Mouse (Mus musculus) central nervous system, embryonic 11.5 days (tissue): ENCODE results near the gene Tbc1d20. TPM values are rescaled to one million over a fixed set of nuclear protein-coding genes. Genes with fewer than 3 reads are reported as not detected.

Experiments
- polyA plus RNA-seq: library from polyadenylated mRNA; depleted of rRNA; stranded (reverse); fragments of >200 nt; gene quantifications from 2 replicates; pipeline ENCODE4 v1.2.3, GENCODE M21; 2012; rRNA removed

Gene Tbc1d20
- 27.5 and 39.2 TPM in 2 replicates for polyA plus RNA-seq

DNA sequence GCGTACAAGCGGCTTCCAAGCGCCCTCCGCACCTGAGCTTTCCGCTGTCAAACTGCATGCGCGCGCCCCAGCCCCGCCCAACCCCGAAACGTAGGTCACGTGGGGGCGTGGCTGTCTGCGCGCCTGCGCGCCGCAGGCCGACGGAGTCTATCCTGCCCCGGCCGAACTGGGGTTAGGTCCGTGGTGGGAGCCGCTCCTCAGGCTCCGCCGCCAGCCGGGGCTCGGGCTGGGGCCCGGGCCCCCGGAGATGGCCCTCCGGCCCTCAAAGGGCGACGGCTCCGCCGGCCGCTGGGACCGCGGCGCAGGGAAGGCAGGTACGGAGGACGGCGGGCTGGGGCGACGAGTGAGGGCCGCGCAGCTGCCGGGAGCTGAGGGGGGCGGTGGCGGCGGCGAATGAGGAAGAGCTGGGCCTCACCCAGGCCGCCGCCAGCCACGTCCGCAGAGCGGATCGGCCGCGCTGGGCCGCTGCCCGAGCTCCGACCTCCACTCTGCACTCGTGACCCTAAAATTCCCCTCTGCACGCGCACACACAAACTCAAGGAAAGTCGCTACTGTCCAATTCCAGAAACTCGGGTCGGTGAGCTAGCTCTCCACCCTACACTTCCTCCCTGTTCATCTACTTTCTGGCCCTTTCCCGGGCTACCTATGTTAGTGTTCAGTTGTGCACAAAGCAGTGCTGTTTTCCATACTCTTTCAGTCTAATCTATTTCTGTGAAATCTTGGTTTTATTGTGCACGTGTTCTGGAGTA is at the start of gene Tbc1d20:
TSS of gene Tbc1d20 (plus strand) at position 102 of the 749 bp plus-strand sequence.

DNA sequence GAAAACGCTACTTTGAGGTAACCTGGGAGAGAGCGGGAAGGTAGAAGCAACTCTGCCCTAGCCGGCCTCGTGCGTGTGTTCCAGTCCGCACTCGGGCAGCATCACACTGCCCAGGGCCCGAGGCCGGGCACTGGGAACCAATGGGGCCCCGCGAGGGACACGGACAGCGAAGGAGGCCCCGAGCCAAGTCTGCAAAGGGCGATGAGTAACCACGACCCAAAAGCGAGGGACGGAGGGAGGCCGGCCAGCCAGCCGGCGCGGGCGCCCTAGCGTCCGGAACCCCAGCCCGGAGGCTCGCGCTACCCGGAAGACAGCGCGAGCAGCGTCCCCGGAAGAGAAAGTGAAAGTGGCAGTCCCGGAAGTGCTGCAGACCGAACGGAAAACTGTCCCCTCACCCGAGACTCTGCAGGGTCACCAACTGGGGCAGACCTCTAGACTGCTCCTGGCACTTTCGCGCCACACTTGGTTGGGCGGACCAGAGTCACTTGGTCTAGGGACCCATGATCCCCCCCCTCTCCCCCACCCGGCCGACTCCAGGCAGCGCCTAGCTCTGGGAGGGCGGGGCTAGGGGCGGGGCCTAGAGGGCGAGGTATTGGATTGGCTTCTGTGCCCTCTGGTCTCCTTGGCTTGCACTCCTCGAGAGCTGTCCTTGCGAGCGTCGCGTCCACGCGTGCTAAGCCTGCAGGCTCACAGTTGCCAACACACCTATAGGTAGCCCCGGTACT is 38.6 kb downstream of the Tbc1d20 start, which contains the start of gene Rbck1:
TSS of gene Rbck1 (minus strand) at position 553 of the 725 bp plus-strand sequence.

DNA sequence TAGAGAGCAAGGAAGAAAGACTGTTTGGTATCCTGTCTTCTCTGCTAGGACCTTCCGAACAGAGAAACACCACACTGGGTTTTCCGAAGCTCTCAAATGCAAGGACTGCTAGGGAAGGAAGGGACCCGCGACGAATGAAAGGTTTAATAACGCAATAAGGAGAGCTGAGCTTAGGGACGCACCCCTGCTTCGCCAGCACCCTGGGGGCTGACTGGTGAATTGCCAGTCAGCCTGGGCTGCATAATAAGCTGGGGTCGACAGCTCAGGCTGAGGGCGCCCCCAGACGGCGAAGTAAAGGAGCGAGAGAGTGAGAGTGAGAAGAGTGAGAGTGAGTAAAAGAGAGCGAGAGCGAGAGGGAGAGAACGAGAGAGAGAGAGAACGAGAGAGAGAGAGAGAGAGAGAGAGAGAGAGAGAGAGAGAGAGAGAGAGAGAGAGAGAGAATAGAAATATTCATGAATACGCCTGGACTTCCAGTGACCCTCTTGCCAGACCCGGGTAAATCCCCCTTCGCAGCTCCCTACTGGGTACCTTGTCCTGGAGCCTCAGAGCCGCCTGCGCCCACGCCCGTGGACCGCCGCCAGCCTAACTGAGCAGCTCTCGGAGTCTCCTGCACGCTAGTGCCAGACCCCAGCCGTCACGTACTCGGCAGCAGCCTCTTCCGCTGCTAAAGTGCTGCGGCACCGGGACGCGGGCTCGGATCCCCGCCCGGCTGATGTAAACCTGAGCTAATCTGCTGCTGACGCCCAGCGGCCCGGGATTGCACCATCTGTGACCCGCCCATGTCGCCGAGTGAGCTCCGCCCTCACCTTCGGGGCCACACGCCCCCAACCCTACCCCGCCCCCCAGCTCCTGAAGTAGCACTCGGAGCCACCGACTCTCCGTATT is 49.9 kb downstream of the Tbc1d20 start, which contains the start of gene Trib3:
TSS of gene Trib3 (minus strand) at position 704 of the 885 bp plus-strand sequence.

Other genes starting within 250 kb of the Tbc1d20 start
- 31.7 and 35.4 TPM in 2 replicates for gene Scrt2, start 212.3 kb upstream of the Tbc1d20 start, polyA plus RNA-seq
- gene Srxn1, start 188.3 kb upstream of the Tbc1d20 start, polyA plus RNA-seq = 9.6 and 11.0 TPM in 2 replicates
- gene Tcf15, start 150.3 kb upstream of the Tbc1d20 start, polyA plus RNA-seq = 4.7 and 14.1 TPM in 2 replicates
- 81.5 and 106 TPM in 2 replicates for gene Csnk2a1, start 67.0 kb upstream of the Tbc1d20 start, polyA plus RNA-seq
- gene Rbck1, start 38.8 kb downstream of the Tbc1d20 start, polyA plus RNA-seq = 145 and 183 TPM in 2 replicates
- gene Trib3, start 50.2 kb downstream of the Tbc1d20 start, polyA plus RNA-seq = 1.2 and 1.3 TPM in 2 replicates
- gene Nrsn2, start 82.8 kb downstream of the Tbc1d20 start, polyA plus RNA-seq = 4.1 and 6.5 TPM in 2 replicates
- 51.5 and 69.9 TPM in 2 replicates for gene Sox12, start 104.2 kb downstream of the Tbc1d20 start, polyA plus RNA-seq
- gene Zcchc3, start 121.2 kb downstream of the Tbc1d20 start, polyA plus RNA-seq = 42.1 and 60.6 TPM in 2 replicates
- gene 6820408C15Rik, start 121.8 kb downstream of the Tbc1d20 start, polyA plus RNA-seq = 1.0 and 1.4 TPM in 2 replicates
- not detected in 2 replicates for gene Defb23, start 170.8 kb downstream of the Tbc1d20 start, polyA plus RNA-seq
- gene Defb20, start 183.2 kb downstream of the Tbc1d20 start, polyA plus RNA-seq = not detected in 2 replicates
- not detected in 2 replicates for gene Defb22, start 196.3 kb downstream of the Tbc1d20 start, polyA plus RNA-seq
- not detected in 2 replicates for gene Defb26, start 217.9 kb downstream of the Tbc1d20 start, polyA plus RNA-seq
- gene Defb28, start 224.4 kb downstream of the Tbc1d20 start, polyA plus RNA-seq = not detected in 2 replicates
- gene Defb29, start 246.3 kb downstream of the Tbc1d20 start, polyA plus RNA-seq = not detected in 2 replicates